Mouse (Mus musculus) small intestine, adult 2 months (tissue): Measurements from ENCODE around the gene Clstn1. TPM values are rescaled to one million over a fixed set of nuclear protein-coding genes. Genes with fewer than 3 reads are reported as not detected.

Experiments used
- H3K27ac ChIP-seq: fragments of 200-500 bp; 2 replicates; pipeline ENCODE4 v1.5.1; 2012; ENCODE audit warnings: low read depth, low read length, control low read depth, inconsistent platforms; ENCODE audit not compliant: insufficient read depth
- H3K27me3 ChIP-seq: fragments of 200-500 bp; 2 replicates; pipeline ENCODE4 v1.6.1; 2012; ENCODE audit warnings: mild to moderate bottlenecking, moderate library complexity, low read length, inconsistent platforms; ENCODE audit not compliant: control insufficient read depth, insufficient read depth
- H3K36me3 ChIP-seq: fragments of 200-500 bp; 2 replicates; pipeline ENCODE4 v1.6.1; 2012; ENCODE audit warnings: mild to moderate bottlenecking, low read length, control low read depth, inconsistent platforms; ENCODE audit not compliant: control insufficient read depth, insufficient read depth
- H3K4me1 ChIP-seq: fragments of 200-500 bp; 2 replicates; pipeline ENCODE4 v1.6.1; 2012; ENCODE audit warnings: low read length, inconsistent platforms, mixed read lengths; ENCODE audit not compliant: control insufficient read depth, insufficient read depth, insufficient read length
- H3K4me3 ChIP-seq: fragments of 200-500 bp; 2 replicates; pipeline ENCODE4 v1.5.1; 2012; ENCODE audit warnings: low read depth, mild to moderate bottlenecking, control low read depth, inconsistent platforms, low read length, moderate library complexity
- CTCF ChIP-seq: fragments of 200-500 bp; IDR thresholded peaks from 2 replicates; pipeline ENCODE4 v1.5.1; 2012; ENCODE audit warnings: low read depth, mild to moderate bottlenecking, control low read depth, inconsistent platforms, low read length, moderate library complexity, mixed read lengths; ENCODE audit not compliant: insufficient replicate concordance, insufficient read length; ENCODE audit errors: extremely low read depth
- POLR2A ChIP-seq: fragments of 200-500 bp; IDR thresholded peaks from 2 replicates; pipeline ENCODE4 v1.6.1; 2012; ENCODE audit warnings: low read depth, mild to moderate bottlenecking, control low read depth, inconsistent platforms, low read length, moderate library complexity
- WGBS: fragments of 180-500 bp; shearing (Covaris S2); methylation state at CpG from one replicate; pipeline ENCODE4 v1.1.7; 2018; 5-methylcytosine and 5-hydroxymethylcytosine counted together
- polyA plus RNA-seq: library from polyadenylated mRNA; depleted of rRNA; stranded (reverse); fragments of >200 nt; gene quantifications from 2 replicates; pipeline ENCODE4 v1.2.3, GENCODE M21; 2012

Clstn1 gene
- polyA plus RNA-seq, 1 experiment = 76.4 TPM

DNA sequence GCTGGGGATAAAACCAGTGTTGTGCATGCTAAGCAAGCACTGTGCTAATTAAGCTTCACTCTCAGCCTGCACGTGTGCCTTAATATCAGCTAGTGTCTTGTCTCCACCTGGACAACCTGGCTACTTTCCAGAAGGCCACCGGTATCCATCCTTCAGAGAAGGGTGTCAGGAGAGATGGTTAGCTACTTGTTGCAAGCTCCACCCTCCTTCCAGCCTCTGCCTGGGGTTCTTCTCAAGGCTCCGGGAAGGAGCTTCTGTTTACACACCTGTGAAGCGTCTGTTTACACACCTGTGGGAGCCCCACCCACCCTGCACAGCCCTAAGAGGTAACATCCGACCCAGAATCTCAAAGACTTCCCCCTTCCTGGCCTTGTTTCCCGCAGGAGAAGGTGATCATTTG lies 17.6 kb upstream of the Clstn1 start:
- no peaks in the 10 kb centered on the region for H3K36me3 ChIP-seq
- 16% methylated on average over 6 of the region's 6 CpGs for WGBS
- H3K4me3 ChIP-seq = no peak overlapping the region
- peaks cover 56% of the 10 kb centered on the region for H3K4me1 ChIP-seq
- H3K27ac ChIP-seq = no peak overlapping the region
- no peaks in the 10 kb centered on the region for H3K27me3 ChIP-seq
- TF ChIP-seq POLR2A = no peak
- no peak for TF ChIP-seq CTCF

DNA sequence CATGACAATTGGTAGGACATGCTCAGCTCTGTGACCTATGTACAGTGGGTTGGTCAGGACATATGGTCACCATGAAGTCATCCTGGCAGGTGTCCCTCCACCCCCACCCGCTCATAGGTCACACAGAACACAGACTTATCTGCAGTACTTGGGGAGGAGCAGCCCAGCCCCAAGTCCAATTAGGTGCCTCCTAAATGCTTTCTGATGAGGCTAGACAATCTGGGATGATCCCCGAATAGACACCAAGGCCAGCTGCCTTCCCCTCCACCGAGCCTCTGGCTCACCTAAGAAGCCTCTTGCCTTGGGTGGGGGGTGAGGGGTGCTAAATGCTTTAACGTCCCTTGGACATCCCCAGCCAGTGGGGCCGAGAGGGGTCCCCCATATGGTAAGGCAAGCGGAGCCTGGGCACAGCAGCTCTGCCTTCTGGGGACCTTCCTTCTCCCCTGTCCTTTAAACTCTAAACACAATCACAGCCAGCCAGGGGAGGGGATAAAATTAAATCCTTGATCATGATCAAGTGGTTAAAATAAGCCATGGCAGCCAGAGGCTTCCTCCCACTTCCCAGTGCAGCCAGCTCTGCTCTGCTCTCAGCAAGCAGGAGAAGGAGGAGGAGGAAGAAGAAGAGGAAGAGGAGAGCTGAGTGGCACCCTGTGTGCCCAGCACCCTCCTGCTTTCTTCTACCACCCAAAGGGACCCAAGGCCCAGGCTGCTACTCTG lies 16.3 kb upstream of the Clstn1 start:
- Histone ChIP-seq H3K27ac (peak overlapping the region; percentile 86), H3K4me1 (peaks cover 48% of the 10 kb centered on the region), H3K27me3 (no peaks in the 10 kb centered on the region), H3K36me3 (no peaks in the 10 kb centered on the region), H3K4me3 (no peak overlapping the region)
- TF ChIP-seq CTCF = no peak
- TF ChIP-seq POLR2A = no peak
- 59% methylated on average over 6 of the region's 6 CpGs for WGBS

DNA sequence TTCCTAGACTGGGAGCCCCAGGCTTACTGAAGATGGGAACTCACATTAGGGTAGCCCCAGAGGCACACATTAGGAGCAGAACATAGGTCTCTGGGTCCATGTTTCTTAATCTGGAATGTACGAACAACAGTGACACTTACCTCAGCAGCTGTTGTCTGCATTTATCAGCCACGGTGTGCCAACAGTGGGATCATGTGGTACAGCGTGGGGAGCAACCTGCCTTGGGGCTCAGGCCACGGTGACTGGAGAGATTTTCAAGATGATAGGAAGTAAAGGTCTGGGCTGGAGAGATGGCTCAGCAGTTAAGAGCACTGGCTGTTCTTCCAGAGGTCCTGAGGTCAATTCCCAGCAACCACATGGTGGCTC lies 15.8 kb upstream of the Clstn1 start:
- Histone ChIP-seq H3K27ac (peak overlapping the region; percentile 79), H3K4me1 (peaks cover 44% of the 10 kb centered on the region), H3K4me3 (no peak overlapping the region), H3K27me3 (no peaks in the 10 kb centered on the region), H3K36me3 (no peaks in the 10 kb centered on the region)
- TF ChIP-seq CTCF (no peak), POLR2A (no peak)
- WGBS = 39% methylated on average over 4 of the region's 4 CpGs

DNA sequence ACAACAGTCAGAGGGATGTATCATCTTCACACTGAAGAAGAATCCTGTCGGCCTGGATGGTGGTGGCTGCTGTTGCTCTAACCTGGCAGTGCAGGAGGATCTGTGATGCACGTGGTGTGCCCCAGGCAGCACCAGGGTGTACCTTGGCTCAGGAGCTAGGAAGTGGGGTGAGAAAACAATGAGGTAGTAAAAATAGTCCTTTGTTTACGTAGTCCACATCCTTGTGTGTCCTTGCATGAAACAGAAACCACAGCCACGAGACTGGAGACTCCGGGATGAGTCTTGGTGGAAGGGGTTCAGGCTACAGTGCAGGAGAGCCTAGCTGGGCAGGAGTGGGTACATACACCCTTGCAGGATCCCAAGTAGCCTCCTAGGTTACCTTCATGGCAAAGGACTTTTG lies 15.1 kb upstream of the Clstn1 start:
- H3K36me3 ChIP-seq = no peaks in the 10 kb centered on the region
- H3K27me3 ChIP-seq = no peaks in the 10 kb centered on the region
- peak overlapping the region; percentile 6; the same call in 1 of the 2 replicates for H3K4me3 ChIP-seq
- peak overlapping the region; percentile 91 for H3K27ac ChIP-seq
- peaks cover 44% of the 10 kb centered on the region for H3K4me1 ChIP-seq
- TF ChIP-seq CTCF (no peak), POLR2A (no peak; the same call in 1 of the 2 replicates)
- 23% methylated on average over 5 of the region's 5 CpGs for WGBS

DNA sequence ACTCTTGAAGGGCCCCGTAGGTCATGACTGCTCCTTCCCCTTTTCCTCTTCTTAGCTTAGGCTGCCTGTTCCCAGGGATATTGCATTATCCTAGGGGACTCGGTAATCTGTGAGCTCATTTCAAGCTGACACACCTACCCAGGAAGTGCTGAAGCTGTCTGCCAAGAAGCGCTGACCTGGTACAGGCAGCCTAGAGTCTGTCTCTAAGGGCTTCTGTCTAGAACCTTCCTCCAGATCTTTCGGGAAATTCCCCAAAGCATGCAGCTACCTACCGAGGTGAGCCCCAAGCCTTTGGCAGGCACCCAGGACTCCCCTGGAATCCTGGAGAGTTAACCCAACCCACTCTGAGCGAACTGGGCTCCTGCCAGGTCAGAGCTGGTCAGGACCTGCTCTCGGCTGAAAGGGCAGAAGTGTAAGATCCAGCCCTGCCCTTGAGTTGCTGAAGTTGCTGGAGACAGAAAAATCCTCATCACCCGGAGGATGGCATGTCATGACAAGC lies 14.6 kb upstream of the Clstn1 start:
- H3K36me3 ChIP-seq = no peaks in the 10 kb centered on the region
- peaks cover 44% of the 10 kb centered on the region for H3K4me1 ChIP-seq
- 13% methylated on average over 8 of the region's 8 CpGs for WGBS
- TF ChIP-seq CTCF (no peak), POLR2A (no peak)
- peak overlapping the region; percentile 6; the same call in 1 of the 2 replicates for H3K4me3 ChIP-seq
- no peaks in the 10 kb centered on the region for H3K27me3 ChIP-seq
- peak overlapping the region; percentile 91 for H3K27ac ChIP-seq

GRCm38 (mm10) chr4:149572446-149572845 lies 13.8 kb upstream of the Clstn1 start:
- Histone ChIP-seq H3K4me3 (no peak overlapping the region), H3K4me1 (peaks cover 40% of the 10 kb centered on the region), H3K36me3 (no peaks in the 10 kb centered on the region), H3K27ac (no peak overlapping the region), H3K27me3 (no peaks in the 10 kb centered on the region)
- TF ChIP-seq POLR2A = no peak
- no peak for TF ChIP-seq CTCF
- 60% methylated on average over 7 of the region's 9 CpGs for WGBS

- Histone ChIP-seq H3K27ac (no peak overlapping the region), H3K36me3 (no peaks in the 10 kb centered on the region), H3K27me3 (no peaks in the 10 kb centered on the region), H3K4me3 (no peak overlapping the region), H3K4me1 (peaks cover 37% of the 10 kb centered on the region)
- TF ChIP-seq CTCF = no peak
- no peak for TF ChIP-seq POLR2A
- WGBS = 69% methylated on average over 8 of the region's 8 CpGs
These were observed 13.4 kb upstream of the Clstn1 start for GRCm38 (mm10) chr4:149572851-149573250.

- Histone ChIP-seq H3K36me3 (no peaks in the 10 kb centered on the region), H3K27ac (no peak overlapping the region), H3K4me1 (peaks cover 23% of the 10 kb centered on the region), H3K27me3 (no peaks in the 10 kb centered on the region), H3K4me3 (no peak overlapping the region)
- TF ChIP-seq POLR2A (no peak), CTCF (no peak)
- WGBS = 84% methylated on average over 14 of the region's 14 CpGs
These were observed 11.9 kb upstream of the Clstn1 start for GRCm38 (mm10) chr4:149574391-149574821.
